Mouse (Mus musculus): ENCODE data around the gene Svop. TPM values are rescaled to one million over a fixed set of nuclear protein-coding genes. Genes with fewer than 3 reads are reported as not detected.

The Svop gene
- total and polyA plus RNA-seq, 3 experiments, result not detected

GRCm38 (mm10) chr5:114087875-114088480 lies 3.4 kb downstream of the Svop start:
- peak; percentile 94 for TF ChIP-seq ZNF384 (IDR thresholded peaks at IDR 0.05; ENCODE audit: low read depth, low read length)
- TF ChIP-seq NELFE (IDR thresholded peaks at IDR 0.05; ENCODE audit: low read depth, low read length), result no peak
- TF ChIP-seq E2F4 (IDR thresholded peaks at IDR 0.05; ENCODE audit: borderline replicate concordance, low read depth, low read length), result no peak
- TF ChIP-seq USF2 (IDR thresholded peaks at IDR 0.05; ENCODE audit: borderline replicate concordance in 1 of 2, insufficient read depth in 1 of 2, low read depth in 1 of 2, low read length in 2 of 2), result no peak
- TF ChIP-seq POLR2A (IDR thresholded peaks at IDR 0.05; ENCODE audit: control insufficient read depth in 1 of 2, insufficient read depth in 1 of 2, low read depth in 1 of 2, low read length in 2 of 2, poor library complexity in 1 of 2), result no peak
- no peak for TF ChIP-seq ZC3H11A (IDR thresholded peaks at IDR 0.05; ENCODE audit: low read depth, low read length)
- TF ChIP-seq TBP (IDR thresholded peaks at IDR 0.05; ENCODE audit: low read depth, low read length), result no peak

GRCm38 (mm10) chr5:114085501-114085900 lies 5.9 kb downstream of the Svop start:
- H3K27me3 ChIP-seq (ENCODE audit: control insufficient read depth in 1 of 2, insufficient read depth in 2 of 2, low read length in 2 of 2), result peaks cover 3 to 6% of the 10 kb centered on the region in 2 experiments; a peak in 2 of 4 replicates
- TF ChIP-seq POLR2A (IDR thresholded peaks at IDR 0.05; ENCODE audit: control insufficient read depth in 1 of 2, insufficient read depth in 1 of 2, low read depth in 1 of 2, low read length in 2 of 2, poor library complexity in 1 of 2) (no peak), RAD21 (IDR thresholded peaks at IDR 0.05; ENCODE audit: low read depth, low read length) (no peak), HCFC1 (IDR thresholded peaks at IDR 0.05; ENCODE audit: low read depth, low read length) (no peak), BHLHE40 (IDR thresholded peaks at IDR 0.05; ENCODE audit: borderline replicate concordance, low read depth, low read length) (no peak), ZC3H11A (IDR thresholded peaks at IDR 0.05; ENCODE audit: low read depth, low read length) (no peak), KAT2A (conservative IDR thresholded peaks at IDR 0.05; ENCODE audit: low read depth, low read length) (no peak), MEF2A (IDR thresholded peaks at IDR 0.05; ENCODE audit: extremely low read depth, insufficient replicate concordance, low read depth, low read length, poor library complexity, severe bottlenecking) (no peak), CTCF (IDR thresholded peaks at IDR 0.05 in 2 of 3, conservative IDR thresholded peaks at IDR 0.05 in 1 of 3; ENCODE audit: control insufficient read depth in 1 of 3, insufficient read depth in 1 of 3, low read depth in 2 of 3, low read length in 3 of 3, poor library complexity in 1 of 3, severe bottlenecking in 1 of 3) (no peak), MAX (IDR thresholded peaks at IDR 0.05; ENCODE audit: low read length) (no peak), MYC (IDR thresholded peaks at IDR 0.05; ENCODE audit: low read depth, low read length) (no peak), MAZ (IDR thresholded peaks at IDR 0.05; ENCODE audit: low read depth, low read length) (no peak), GATA1 (IDR thresholded peaks at IDR 0.05; ENCODE audit: low read depth, low read length) (no peak), NRF1 (IDR thresholded peaks at IDR 0.05; ENCODE audit: insufficient read depth, low read depth, low read length, poor library complexity, severe bottlenecking) (no peak), TCF12 (IDR thresholded peaks at IDR 0.05; ENCODE audit: low read depth, low read length) (no peak)
- no peaks in the 10 kb centered on the region for H3K4me1 ChIP-seq (ENCODE audit: control insufficient read depth in 1 of 2, insufficient read depth in 2 of 2, low read length in 2 of 2)
- no peaks in the 10 kb centered on the region for H3K79me2 ChIP-seq (ENCODE audit: control insufficient read depth, insufficient read depth, low read length, poor library complexity)
- H3K27ac ChIP-seq (ENCODE audit: control insufficient read depth, low read depth, low read length), result no peak overlapping the region
- no peak for DNase-seq (ENCODE audit: low read depth, low spot score)
- H3K9ac ChIP-seq (ENCODE audit: control insufficient read depth, low read depth, low read length, poor library complexity, severe bottlenecking), result no peak overlapping the region
- H3K4me3 ChIP-seq (ENCODE audit: control insufficient read depth in 1 of 2, insufficient read depth in 1 of 2, low read depth in 2 of 2, low read length in 2 of 2), result no peak overlapping the region
- no peaks in the 10 kb centered on the region for H3K36me3 ChIP-seq (ENCODE audit: control insufficient read depth in 1 of 2, insufficient read depth in 2 of 2, low read length in 2 of 2)
- no peaks in the 10 kb centered on the region for H3K9me3 ChIP-seq (replicated peaks; ENCODE audit: insufficient read depth, low read length)

More at GRCm38 (mm10) chr5:114087875-114088480, 3.4 kb downstream of the Svop start:
- Histone ChIP-seq H3K4me1 (ENCODE audit: control insufficient read depth in 1 of 2, insufficient read depth in 2 of 2, low read length in 2 of 2) (no peaks in the 10 kb centered on the region), H3K4me3 (ENCODE audit: control insufficient read depth in 1 of 2, insufficient read depth in 1 of 2, low read depth in 2 of 2, low read length in 2 of 2) (no peak overlapping the region), H3K27me3 (ENCODE audit: control insufficient read depth in 1 of 2, insufficient read depth in 2 of 2, low read length in 2 of 2) (peaks cover 3 to 6% of the 10 kb centered on the region in 2 experiments; a peak in 2 of 4 replicates), H3K36me3 (ENCODE audit: control insufficient read depth in 1 of 2, insufficient read depth in 2 of 2, low read length in 2 of 2) (no peaks in the 10 kb centered on the region), H3K79me2 (ENCODE audit: control insufficient read depth, insufficient read depth, low read length, poor library complexity) (no peaks in the 10 kb centered on the region), H3K9ac (ENCODE audit: control insufficient read depth, low read depth, low read length, poor library complexity, severe bottlenecking) (no peak overlapping the region), H3K9me3 (replicated peaks; ENCODE audit: insufficient read depth, low read length) (no peaks in the 10 kb centered on the region), H3K27ac (ENCODE audit: control insufficient read depth, low read depth, low read length) (no peak overlapping the region)
- DNase-seq (ENCODE audit: low read depth, low spot score), result peak; percentile 10
